Mouse (Mus musculus) limb, embryonic 13.5 days (tissue): ENCODE data around the gene Trim12a. TPM values are rescaled to one million over a fixed set of nuclear protein-coding genes. Genes with fewer than 3 reads are reported as not detected.
"Not testable (repeated sequence)": the region's sequence is repeated elsewhere in the genome, so short reads cannot be mapped to it uniquely, and the experiment has no call there.

Experiments used
- ATAC-seq: fragments of 200-750 bp; cut with Nextera tagmentation; 2 replicates; pipeline ENCODE4 v1.8.0; 2017; ENCODE audit warnings: low read depth, moderate number of reproducible peaks, moderate TSS enrichment; ENCODE audit not compliant: low FRiP score
- H3K27ac ChIP-seq: fragments of 300-500 bp; sonication (generic); 2 replicates; pipeline ENCODE4 v1.5.1; 2015; ENCODE audit warnings: inconsistent platforms, mild to moderate bottlenecking, moderate library complexity
- H3K27me3 ChIP-seq: fragments of 300-500 bp; sonication (generic); 2 replicates; pipeline ENCODE4 v1.6.1; 2015; ENCODE audit warnings: mild to moderate bottlenecking, inconsistent platforms
- H3K36me3 ChIP-seq: fragments of 300-500 bp; sonication (generic); 2 replicates; pipeline ENCODE4 v1.6.1; 2015; ENCODE audit warnings: inconsistent platforms, mild to moderate bottlenecking, moderate library complexity
- H3K4me1 ChIP-seq: fragments of 300-500 bp; sonication (generic); 2 replicates; pipeline ENCODE4 v1.6.1; 2015; ENCODE audit warnings: inconsistent platforms
- H3K4me2 ChIP-seq: fragments of 300-500 bp; sonication (generic); replicated peaks from 2 replicates; pipeline ENCODE4 v1.6.1; 2015; ENCODE audit warnings: inconsistent platforms, mild to moderate bottlenecking, moderate library complexity
- H3K4me3 ChIP-seq: fragments of 300-500 bp; sonication (generic); 2 replicates; pipeline ENCODE4 v1.5.1; 2015; ENCODE audit warnings: moderate library complexity, mild to moderate bottlenecking, inconsistent platforms
- H3K9ac ChIP-seq: fragments of 300-500 bp; sonication (generic); 2 replicates; pipeline ENCODE4 v1.6.1; 2015; ENCODE audit warnings: mild to moderate bottlenecking, inconsistent platforms
- H3K9me3 ChIP-seq: fragments of 300-500 bp; sonication (generic); 2 replicates; pipeline ENCODE4 v1.6.1; 2016; ENCODE audit warnings: inconsistent platforms
- WGBS: fragments of 180-500 bp; shearing (Covaris S2); methylation state at CpG from one replicate; pipeline ENCODE4 v1.1.7; 2015; 5-methylcytosine and 5-hydroxymethylcytosine counted together
- polyA plus RNA-seq: library from polyadenylated mRNA; unstranded; fragments of >200 nt; fragmentation: Nextera tagmentation; extraction: Ambion mirVana; gene quantifications from 2 replicates; pipeline ENCODE4 v1.2.1, GENCODE M21; 2015

The Trim12a gene
- polyA plus RNA-seq, 1 experiment from 2014 or later = 6.1 TPM

DNA sequence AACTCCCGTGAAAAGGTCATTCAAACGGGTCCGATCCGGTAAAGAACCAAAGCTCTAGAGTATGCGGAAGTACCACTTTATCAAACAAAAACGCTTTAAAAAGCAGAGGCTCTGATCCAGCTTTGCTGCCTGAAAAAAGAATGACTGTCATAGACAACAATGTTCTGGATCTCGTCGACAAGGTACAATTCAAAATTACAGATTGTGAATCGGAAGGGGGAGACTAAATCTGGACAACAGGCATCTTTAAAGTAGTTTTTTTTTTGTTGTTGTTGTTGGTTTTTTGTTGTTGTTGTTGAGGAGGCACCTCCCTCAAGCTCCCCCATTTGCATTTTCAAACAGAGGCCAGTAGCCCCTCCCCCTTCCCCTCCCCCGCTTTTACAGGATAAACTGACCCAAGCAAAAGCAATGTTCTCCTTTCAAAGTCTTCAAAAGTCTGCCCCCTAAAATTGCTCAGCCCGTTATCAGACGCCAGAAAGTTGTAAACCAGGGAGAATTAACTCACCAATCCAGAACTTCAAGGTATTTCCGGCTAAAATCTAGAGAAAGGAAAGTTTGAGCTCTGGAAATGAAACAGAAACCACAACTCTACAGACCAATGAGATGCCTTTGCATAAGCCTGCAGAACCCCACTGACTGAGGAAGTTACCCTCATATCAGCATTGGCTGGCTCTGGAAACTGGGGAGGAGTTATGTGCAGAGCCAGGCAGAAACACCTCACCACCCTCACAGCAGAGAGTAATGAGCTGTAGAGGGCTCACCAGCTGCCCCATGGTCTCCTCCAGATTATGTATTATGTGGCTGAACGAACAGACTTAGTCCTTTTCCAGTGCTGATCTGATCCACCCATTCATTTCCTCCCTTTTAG lies 27.5 kb downstream of the Trim12a start, which contains the start of gene Trim5:
Trim5 (minus strand) TSS at position 519 of the 868 bp plus-strand sequence.
- 0 out of 2 replicates have a peak within 1 kb of the TSS, but pooled peaks have one; percentile 11 for H3K4me3 ChIP-seq
- ATAC-seq = peak; percentile 61; the same call in 1 of the 2 replicates

DNA sequence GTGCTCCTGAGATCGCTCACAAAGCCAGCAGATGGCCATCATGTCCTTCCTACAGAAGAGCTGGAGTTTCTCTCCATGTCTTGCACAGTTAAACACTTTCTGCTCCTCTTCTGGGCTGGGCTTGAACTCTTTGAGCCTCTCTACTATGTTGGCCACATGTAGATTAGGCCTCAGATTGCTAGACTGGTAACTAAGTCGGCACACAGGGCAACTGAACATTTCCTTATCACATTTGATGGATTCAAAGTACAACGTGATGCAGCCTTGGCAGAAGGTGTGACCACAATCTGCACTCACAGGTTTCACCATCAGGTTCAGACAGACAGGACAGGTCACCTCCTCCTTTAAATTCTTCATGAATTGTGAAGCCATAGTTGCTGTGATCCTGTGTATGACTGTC lies 35.9 kb downstream of the Trim12a start:
- not testable (repeated sequence) for H3K27me3 ChIP-seq, H3K4me1 ChIP-seq, H3K27ac ChIP-seq, H3K9ac ChIP-seq, H3K4me2 ChIP-seq, H3K4me3 ChIP-seq, H3K36me3 ChIP-seq, ATAC-seq, H3K9me3 ChIP-seq
- WGBS = 80% methylated on average over 3 of the region's 3 CpGs

More for the DNA sequence above, 27.5 kb downstream of the Trim12a start, which contains the start of gene Trim5:
- not testable (repeated sequence) for H3K27ac ChIP-seq, H3K9ac ChIP-seq, H3K4me1 ChIP-seq, H3K27me3 ChIP-seq, H3K36me3 ChIP-seq, H3K9me3 ChIP-seq
- peak within 1 kb of the TSS; percentile 28 for H3K4me2 ChIP-seq
- WGBS = 42% methylated on average over 14 of the region's 14 CpGs

DNA sequence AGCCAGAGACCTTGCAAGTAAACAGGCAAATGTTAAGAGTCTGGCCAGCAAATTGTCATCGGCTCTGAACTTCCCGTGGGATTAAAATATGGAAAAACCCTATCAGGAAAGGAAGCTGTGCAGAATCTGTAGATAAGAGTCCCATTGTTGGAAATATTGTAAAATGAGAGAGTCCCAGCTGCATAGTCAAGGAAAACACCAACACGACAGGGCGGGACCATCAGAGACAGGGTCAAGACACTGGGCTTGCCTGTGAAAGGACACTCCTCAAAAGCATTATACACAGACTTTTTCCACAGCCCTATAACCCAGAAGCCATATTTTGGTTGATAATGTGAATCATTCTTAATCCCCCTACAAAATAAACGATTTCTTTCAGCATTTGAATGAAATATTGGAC lies 49.9 kb downstream of the Trim12a start:
- H3K27me3 ChIP-seq, H3K4me2 ChIP-seq, ATAC-seq, H3K9me3 ChIP-seq, H3K4me1 ChIP-seq, H3K36me3 ChIP-seq, H3K9ac ChIP-seq, H3K27ac ChIP-seq, H3K4me3 ChIP-seq: not testable (repeated sequence)
- 76% methylated on average over 5 of the region's 5 CpGs for WGBS

DNA sequence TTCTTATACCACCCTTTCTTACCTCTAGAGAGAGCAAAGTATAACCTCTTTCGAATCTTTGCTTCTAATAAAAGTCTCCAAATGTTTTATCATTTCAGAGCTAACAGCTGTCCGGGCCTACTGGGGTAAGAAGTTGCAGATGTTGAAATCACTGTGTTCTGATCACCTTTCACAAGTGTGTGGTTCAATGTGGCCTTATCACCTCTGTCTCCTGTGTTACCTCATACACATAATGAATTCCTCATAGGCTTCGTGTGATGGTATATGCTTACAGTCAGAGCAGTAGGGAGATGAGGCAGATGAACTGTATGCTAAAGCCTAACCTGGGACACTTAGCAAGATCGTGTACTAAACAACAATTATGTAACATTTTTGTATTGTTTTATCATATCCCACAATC lies 54.9 kb downstream of the Trim12a start:
- not testable (repeated sequence) for H3K36me3 ChIP-seq, H3K4me2 ChIP-seq, H3K4me1 ChIP-seq, ATAC-seq, H3K27ac ChIP-seq, H3K9ac ChIP-seq, H3K27me3 ChIP-seq, H3K4me3 ChIP-seq, H3K9me3 ChIP-seq
- WGBS = 77% methylated on average over 4 of the region's 4 CpGs

Other genes with a start within 250 kb of the Trim12a start
- gene Olfr644, start 243.6 kb downstream of the Trim12a start, polyA plus RNA-seq = 0.05 TPM in 1 of 2 replicates, not detected in the other
- not detected in 2 replicates for gene Olfr645, start 230.0 kb downstream of the Trim12a start, polyA plus RNA-seq
- gene Olfr646, start 210.6 kb downstream of the Trim12a start, polyA plus RNA-seq = not detected in 2 replicates
- not detected in 2 replicates for gene Ubqln5, start 185.6 kb downstream of the Trim12a start, polyA plus RNA-seq
- not detected in 2 replicates for gene Olfr643, start 178.1 kb downstream of the Trim12a start, polyA plus RNA-seq
- not detected in 2 replicates for gene Ubqln3, start 172.2 kb downstream of the Trim12a start, polyA plus RNA-seq
- gene Ubqlnl, start 164.9 kb downstream of the Trim12a start, polyA plus RNA-seq = not detected in 2 replicates
- not detected in 2 replicates for gene Olfm5, start 150.6 kb downstream of the Trim12a start, polyA plus RNA-seq
- 0.13 and 0.22 TPM in 2 replicates for gene Olfr648, start 132.1 kb downstream of the Trim12a start, polyA plus RNA-seq
- not detected in 2 replicates for gene Olfr649, start 119.5 kb downstream of the Trim12a start, polyA plus RNA-seq
- 1.1 and 1.4 TPM in 2 replicates for gene Trim6, start 96.7 kb downstream of the Trim12a start, polyA plus RNA-seq
- gene Trim34a, start 71.0 kb downstream of the Trim12a start, polyA plus RNA-seq = 1.4 TPM in 2 replicates
- gene Trim5, start 27.4 kb downstream of the Trim12a start, polyA plus RNA-seq = 0.10 and 0.41 TPM in 2 replicates
- 0.17 TPM in 1 of 2 replicates, not detected in the other for gene Trim34b, start 14.0 kb upstream of the Trim12a start, polyA plus RNA-seq
- gene Trim12c, start 37.9 kb upstream of the Trim12a start, polyA plus RNA-seq = 2.4 and 2.7 TPM in 2 replicates
- 0.05 TPM in 1 of 2 replicates, not detected in the other for gene Trim30b, start 54.4 kb upstream of the Trim12a start, polyA plus RNA-seq
- 0.22 TPM in 1 of 2 replicates, not detected in the other for gene Trim30c, start 85.4 kb upstream of the Trim12a start, polyA plus RNA-seq
- gene Trim30a, start 149.7 kb upstream of the Trim12a start, polyA plus RNA-seq = 1.0 and 1.2 TPM in 2 replicates
- 0.31 and 0.36 TPM in 2 replicates for gene Trim30d, start 192.4 kb upstream of the Trim12a start, polyA plus RNA-seq
- not detected in 2 replicates for gene Olfr651, start 234.7 kb upstream of the Trim12a start, polyA plus RNA-seq
- gene Olfr652, start 245.4 kb upstream of the Trim12a start, polyA plus RNA-seq = not detected in 2 replicates